Mouse (Mus musculus) heart, postnatal 0 days (tissue): ENCODE measurements around the gene Tbcel. TPM values are rescaled to one million over a fixed set of nuclear protein-coding genes. Genes with fewer than 3 reads are reported as not detected.

ENCODE experiments used
- ATAC-seq: fragments of 200-750 bp; cut with Nextera tagmentation; 2 replicates; pipeline ENCODE4 v1.8.0; 2017; ENCODE audit warnings: low read depth, moderate number of reproducible peaks, moderate library complexity; ENCODE audit not compliant: insufficient read depth
- DNase-seq: peaks from one replicate; pipeline ENCODE4 v3.0.0-alpha.2; 2016; ENCODE audit warnings: low spot score
- H3K27ac ChIP-seq: fragments of 300-500 bp; sonication (generic); 2 replicates; pipeline ENCODE4 v1.5.1; 2014; ENCODE audit warnings: low read depth, mild to moderate bottlenecking
- H3K27me3 ChIP-seq: fragments of 300-500 bp; sonication (generic); 2 replicates; pipeline ENCODE4 v1.6.1; 2014; ENCODE audit warnings: low read length, mixed read lengths; ENCODE audit not compliant: control insufficient read depth, insufficient read depth
- H3K36me3 ChIP-seq: fragments of 300-500 bp; sonication (generic); replicated peaks from 2 replicates; pipeline ENCODE4 v1.6.1; 2014; ENCODE audit warnings: low read length, mixed read lengths; ENCODE audit not compliant: control insufficient read depth, insufficient read depth
- H3K4me1 ChIP-seq: fragments of 300-500 bp; sonication (generic); 2 replicates; pipeline ENCODE4 v1.6.1; 2014; ENCODE audit warnings: antibody characterized with exemption; ENCODE audit not compliant: control insufficient read depth, insufficient read depth
- H3K4me2 ChIP-seq: fragments of 300-500 bp; sonication (generic); 2 replicates; pipeline ENCODE4 v1.6.1; 2014; ENCODE audit warnings: low read depth, mild to moderate bottlenecking, low read length, moderate library complexity
- H3K4me3 ChIP-seq: fragments of 300-500 bp; sonication (generic); 2 replicates; pipeline ENCODE4 v1.5.1; 2014; ENCODE audit warnings: low read depth, low read length
- H3K9ac ChIP-seq: fragments of 300-500 bp; sonication (generic); replicated peaks from 2 replicates; pipeline ENCODE4 v1.6.1; 2014; ENCODE audit warnings: low read depth, low read length, mixed read lengths
- H3K9me3 ChIP-seq: fragments of 300-500 bp; sonication (generic); replicated peaks from 2 replicates; pipeline ENCODE4 v1.6.1; 2016; ENCODE audit warnings: low read length; ENCODE audit not compliant: control insufficient read depth
- CTCF ChIP-seq: IDR thresholded peaks from 2 replicates; pipeline ENCODE4 v1.5.1; 2016; ENCODE audit warnings: antibody characterized with exemption, control low read depth, low read depth
- EP300 ChIP-seq: IDR thresholded peaks from 2 replicates; pipeline ENCODE4 v1.6.1; 2016; ENCODE audit warnings: antibody characterized with exemption, low read depth
- WGBS: fragments of 180-500 bp; shearing (Covaris S2); extraction: QIAGEN DNeasy Blood & Tissue Kit; methylation state at CpG from one replicate; pipeline ENCODE4 v1.1.7; 2014; 5-methylcytosine and 5-hydroxymethylcytosine counted together
- polyA plus RNA-seq: library from polyadenylated mRNA; unstranded; fragments of >200 nt; fragmentation: Nextera tagmentation; extraction: Ambion mirVana; gene quantifications from 2 replicates; pipeline ENCODE4 v1.2.1, GENCODE M21; 2015
- total RNA-seq: library from RNA; depleted of rRNA; stranded (reverse); fragments of >200 nt; gene quantifications from 2 replicates; pipeline ENCODE4 v1.2.3, GENCODE M21; 2014; ENCODE audit warnings: low replicate concordance

Gene Tbcel
- total and polyA plus RNA-seq, 2 experiments from 2014 or later, result 2.6 to 7.6 TPM

GRCm38 (mm10) chr9:42423649-42424048 lies 84.0 kb downstream of the Tbcel start:
- WGBS, result 77% methylated on average over 2 of the region's 2 CpGs
- ATAC-seq (no peak), DNase-seq (no peak)
- Histone ChIP-seq H3K4me2 (no peak overlapping the region), H3K36me3 (no peaks in the 10 kb centered on the region), H3K27me3 (no peaks in the 10 kb centered on the region), H3K9me3 (no peaks in the 10 kb centered on the region), H3K4me3 (no peak overlapping the region), H3K27ac (no peak overlapping the region), H3K4me1 (no peaks in the 10 kb centered on the region), H3K9ac (no peak overlapping the region)
- TF ChIP-seq EP300 (no peak), CTCF (no peak)

- H3K4me2 ChIP-seq, result no peak overlapping the region
- no peak overlapping the region for H3K4me3 ChIP-seq
- no peak for ATAC-seq
- no peak for DNase-seq
- TF ChIP-seq CTCF (no peak), EP300 (no peak)
- no peak overlapping the region for H3K9ac ChIP-seq
- no peaks in the 10 kb centered on the region for H3K9me3 ChIP-seq
- H3K36me3 ChIP-seq, result no peaks in the 10 kb centered on the region
- 53% methylated on average over 2 of the region's 2 CpGs for WGBS
- H3K4me1 ChIP-seq, result peaks cover 10% of the 10 kb centered on the region; the same call in 1 of the 2 replicates
- H3K27me3 ChIP-seq, result no peaks in the 10 kb centered on the region
- no peak overlapping the region for H3K27ac ChIP-seq
Measured at GRCm38 (mm10) chr9:42419687-42420086, 87.9 kb downstream of the Tbcel start.

- 86% methylated on average over 5 of the region's 5 CpGs for WGBS
- Histone ChIP-seq H3K9ac (no peak overlapping the region), H3K27me3 (no peaks in the 10 kb centered on the region), H3K4me1 (peaks cover 10% of the 10 kb centered on the region; the same call in 1 of the 2 replicates), H3K27ac (no peak overlapping the region), H3K9me3 (no peaks in the 10 kb centered on the region), H3K4me3 (no peak overlapping the region), H3K4me2 (no peak overlapping the region), H3K36me3 (no peaks in the 10 kb centered on the region)
- ATAC-seq, result no peak
- no peak for DNase-seq
- TF ChIP-seq EP300 (no peak), CTCF (no peak)
Measured at GRCm38 (mm10) chr9:42418786-42419185, 88.8 kb downstream of the Tbcel start.

- Histone ChIP-seq H3K4me1 (peaks cover 10% of the 10 kb centered on the region; the same call in 1 of the 2 replicates), H3K9me3 (no peaks in the 10 kb centered on the region), H3K4me3 (no peak overlapping the region), H3K4me2 (no peak overlapping the region), H3K36me3 (0 out of 2 replicates have a peak, but pooled peaks cover 6% of the 10 kb centered on the region), H3K9ac (no peak overlapping the region), H3K27me3 (no peaks in the 10 kb centered on the region), H3K27ac (0 out of 2 replicates have a peak overlapping the region, but pooled peaks have one; percentile 0)
- 50% methylated on average over 12 of the region's 12 CpGs for WGBS
- peak; percentile 67 for DNase-seq
- ATAC-seq, result peak; percentile 89
- no peak for TF ChIP-seq EP300
- TF ChIP-seq CTCF, result no peak
Measured at GRCm38 (mm10) chr9:42417352-42417952, 90.2 kb downstream of the Tbcel start.

- Histone ChIP-seq H3K9me3 (no peaks in the 10 kb centered on the region), H3K36me3 (0 out of 2 replicates have a peak, but pooled peaks cover 6% of the 10 kb centered on the region), H3K4me1 (peaks cover 10% of the 10 kb centered on the region; the same call in 1 of the 2 replicates), H3K4me2 (no peak overlapping the region), H3K9ac (no peak overlapping the region), H3K27ac (no peak overlapping the region), H3K27me3 (no peaks in the 10 kb centered on the region), H3K4me3 (no peak overlapping the region)
- DNase-seq (no peak), ATAC-seq (no peak)
- 42% methylated on average over 1 of the region's 1 CpGs for WGBS
- TF ChIP-seq CTCF, result no peak
- TF ChIP-seq EP300, result no peak
Measured at GRCm38 (mm10) chr9:42415184-42415583, 92.4 kb downstream of the Tbcel start.

- Histone ChIP-seq H3K4me1 (peaks cover 10% of the 10 kb centered on the region; the same call in 1 of the 2 replicates), H3K4me2 (no peak overlapping the region), H3K4me3 (no peak overlapping the region), H3K27me3 (no peaks in the 10 kb centered on the region), H3K27ac (no peak overlapping the region), H3K9ac (no peak overlapping the region), H3K36me3 (0 out of 2 replicates have a peak, but pooled peaks cover 6% of the 10 kb centered on the region), H3K9me3 (no peaks in the 10 kb centered on the region)
- no peak for ATAC-seq
- DNase-seq, result no peak
- TF ChIP-seq CTCF (no peak), EP300 (no peak)
- 90% methylated on average over 12 of the region's 12 CpGs for WGBS
Measured at GRCm38 (mm10) chr9:42413345-42413744, 94.3 kb downstream of the Tbcel start.
